Mouse (Mus musculus) MEL (cell line): ENCODE measurements at regions not wholly inside any gene's neighbourhood (a gene's known extent, or its start where the extent isn't known, plus 50 kb on each side); places are given as distances from the start of the nearest gene placed in this dataset.

Source experiments
- CTCF ChIP-seq, 3 experiments: IDR thresholded peaks in 2 of 3; conservative IDR thresholded peaks in 1 of 3; 2 replicates each; pipeline ENCODE4 v1.5.1; 2011 to 2012; ENCODE audit warnings: low read length in 3 of 3, low read depth in 2 of 3, mild to moderate bottlenecking in 2 of 3, improper control_type of control experiment in 1 of 3, inconsistent platforms in 1 of 3, mixed read lengths in 1 of 3, moderate library complexity in 1 of 3; ENCODE audit not compliant: control insufficient read depth in 1 of 3, insufficient read depth in 1 of 3, poor library complexity in 1 of 3, severe bottlenecking in 1 of 3
- E2F4 ChIP-seq: IDR thresholded peaks from 2 replicates; pipeline ENCODE4 v1.6.1; 2011; ENCODE audit warnings: low read depth, low read length, improper control_type of control experiment, borderline replicate concordance
- EP300 ChIP-seq, 2 experiments: IDR thresholded peaks; 2 replicates each; pipeline ENCODE4 v1.6.1; 2011; ENCODE audit warnings: improper control_type of control experiment in 2 of 2, low read length in 2 of 2, low read depth in 1 of 2, mild to moderate bottlenecking in 1 of 2
- GATA1 ChIP-seq: IDR thresholded peaks from 2 replicates; pipeline ENCODE4 v1.6.1; 2011; ENCODE audit warnings: low read depth, low read length, improper control_type of control experiment
- MAX ChIP-seq: IDR thresholded peaks from 2 replicates; pipeline ENCODE4 v1.6.1; 2011; ENCODE audit warnings: low read length, improper control_type of control experiment
- MYC ChIP-seq: IDR thresholded peaks from 2 replicates; pipeline ENCODE4 v1.6.1; 2011; ENCODE audit warnings: low read depth, mild to moderate bottlenecking, low read length, improper control_type of control experiment, moderate library complexity
- POLR2A ChIP-seq, 2 experiments: IDR thresholded peaks; 2 replicates each; pipeline ENCODE4 v1.6.1; 2011 to 2012; ENCODE audit warnings: low read length in 2 of 2, mild to moderate bottlenecking in 2 of 2, control low read depth in 1 of 2, improper control_type of control experiment in 1 of 2, low read depth in 1 of 2, moderate library complexity in 1 of 2; ENCODE audit not compliant: control insufficient read depth in 1 of 2, insufficient read depth in 1 of 2, poor library complexity in 1 of 2
- SMC3 ChIP-seq: IDR thresholded peaks from 2 replicates; pipeline ENCODE4 v1.6.1; 2011; ENCODE audit warnings: low read depth, low read length, improper control_type of control experiment
- TBP ChIP-seq: IDR thresholded peaks from 2 replicates; pipeline ENCODE4 v1.8.0; 2011; ENCODE audit warnings: low read depth, low read length, improper control_type of control experiment

DNA sequence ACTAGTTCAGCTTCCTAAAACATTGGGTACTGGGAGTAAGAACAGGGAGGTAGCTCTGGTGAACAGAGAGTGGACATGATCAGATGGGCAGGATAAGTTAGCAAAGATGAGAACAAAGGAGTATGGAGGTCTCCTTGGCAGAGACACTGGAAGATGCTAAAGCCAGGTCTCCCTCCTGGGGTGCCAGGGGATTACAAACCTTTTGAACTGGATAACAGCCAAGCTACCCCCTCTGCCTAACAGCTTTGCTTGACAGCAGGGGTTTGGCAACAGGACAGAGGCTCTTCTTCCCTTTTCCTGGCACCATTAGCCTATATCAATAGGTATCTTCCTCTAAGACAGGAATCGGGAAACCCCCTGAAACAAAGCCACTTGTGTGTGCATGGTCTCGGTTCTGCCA, 183.2 kb upstream of the Ntf3 start:
- TF ChIP-seq POLR2A (IDR thresholded peaks at IDR 0.05; ENCODE audit: control insufficient read depth in 1 of 2, insufficient read depth in 1 of 2, low read depth in 1 of 2, low read length in 2 of 2, poor library complexity in 1 of 2) (no peak), CTCF (IDR thresholded peaks at IDR 0.05 in 2 of 3, conservative IDR thresholded peaks at IDR 0.05 in 1 of 3; ENCODE audit: control insufficient read depth in 1 of 3, insufficient read depth in 1 of 3, low read depth in 2 of 3, low read length in 3 of 3, poor library complexity in 1 of 3, severe bottlenecking in 1 of 3) (no peak), GATA1 (no peak), SMC3 (no peak), TBP (no peak), MYC (no peak), E2F4 (no peak), MAX (no peak), EP300 (IDR thresholded peaks at IDR 0.05; ENCODE audit: low read depth in 1 of 2, low read length in 2 of 2) (no peak)
